Mouse (Mus musculus): ENCODE results near the gene Des.

GRCm38 (mm10) chr1:75387469-75387928 lies 27.4 kb downstream of the Des start:
- TF ChIP-seq TAL1 (IDR thresholded peaks at IDR 0.05; ENCODE audit: low read length) = no peak
- no peak for TF ChIP-seq GATA1 (IDR thresholded peaks at IDR 0.05; ENCODE audit: low read length)

All from erythroblast, embryonic 14.5 days (primary cell).